Mouse (Mus musculus): ENCODE measurements around the gene Trub2.

The Trub2 gene

GRCm38 (mm10) chr2:29724664-29725365 is 63.5 kb downstream of the Trub2 start:
- no peak for DNase-seq (ENCODE audit: low spot score)

- no peak for DNase-seq (ENCODE audit: low spot score)
These were observed 65.2 kb downstream of the Trub2 start for GRCm38 (mm10) chr2:29723132-29723531.

- no peak for DNase-seq (ENCODE audit: low spot score)
These were observed 69.7 kb downstream of the Trub2 start for GRCm38 (mm10) chr2:29718581-29718980.

GRCm38 (mm10) chr2:29716691-29717090 is 71.6 kb downstream of the Trub2 start:
- DNase-seq (ENCODE audit: low spot score): peak; percentile 8

- DNase-seq (ENCODE audit: low spot score): no peak
These were observed 72.2 kb downstream of the Trub2 start for GRCm38 (mm10) chr2:29716143-29716542.

GRCm38 (mm10) chr2:29714127-29714526 is 74.2 kb downstream of the Trub2 start:
- no peak for DNase-seq (ENCODE audit: low spot score)

- no peak for DNase-seq (ENCODE audit: low spot score)
These were observed 74.8 kb downstream of the Trub2 start for GRCm38 (mm10) chr2:29713501-29713900.

GRCm38 (mm10) chr2:29711877-29712276 is 76.4 kb downstream of the Trub2 start:
- no peak for DNase-seq (ENCODE audit: low spot score)

Measured in retina, embryonic 14.5 days (tissue).